Mouse (Mus musculus): ENCODE results near the gene Cd68. TPM values are rescaled to one million over a fixed set of nuclear protein-coding genes. Genes with fewer than 3 reads are reported as not detected.
A peak's percentile ranks its signal among the peaks of the same experiment; 100 is the strongest.
"Not testable (repeated sequence)": the region's sequence is repeated elsewhere in the genome, so short reads cannot be mapped to it uniquely, and the experiment has no call there.

The Cd68 gene
- polyA plus RNA-seq, 1 experiment, result 0.60 TPM

- no peaks in the 10 kb centered on the region for H3K9me3 ChIP-seq (ENCODE audit: control insufficient read depth, low read length)
- no peaks in the 10 kb centered on the region for H3K27me3 ChIP-seq (ENCODE audit: control insufficient read depth)
- peaks cover 94% of the 10 kb centered on the region for H3K36me3 ChIP-seq (ENCODE audit: control insufficient read depth)
- H3K4me3 ChIP-seq (replicated peaks), result no peak overlapping the region
- TF ChIP-seq TAL1 (IDR thresholded peaks at IDR 0.05; ENCODE audit: low read length), result no peak
- TF ChIP-seq GATA1 (IDR thresholded peaks at IDR 0.05; ENCODE audit: low read length), result no peak
- H3K4me1 ChIP-seq (ENCODE audit: control insufficient read depth), result peaks cover 42% of the 10 kb centered on the region
Observed at GRCm38 (mm10) chr11:69653399-69653798, 12.6 kb downstream of the Cd68 start.

DNA sequence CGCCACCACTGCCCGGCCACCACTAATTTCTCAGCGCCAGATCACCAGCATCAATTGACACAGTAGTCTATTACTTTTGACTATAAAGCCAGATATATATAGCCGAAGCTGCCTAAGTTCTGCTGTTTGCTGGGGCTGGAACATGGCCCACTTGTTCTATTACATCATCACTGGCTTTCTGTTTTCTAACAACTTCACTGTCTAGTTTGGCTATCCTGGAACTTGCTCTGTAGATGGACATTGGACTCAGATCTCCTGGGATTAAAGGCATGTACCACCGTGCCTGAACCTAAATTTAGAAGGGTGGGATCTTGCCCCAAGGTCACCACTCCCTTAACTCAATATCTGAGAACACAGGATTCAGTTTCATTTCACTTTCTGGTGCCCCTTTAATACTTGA is 20.1 kb downstream of the Cd68 start:
- H3K36me3 ChIP-seq (ENCODE audit: control insufficient read depth), result peaks cover 96% of the 10 kb centered on the region
- H3K27me3 ChIP-seq (ENCODE audit: control insufficient read depth), result no peaks in the 10 kb centered on the region
- H3K4me1 ChIP-seq (ENCODE audit: control insufficient read depth), result peaks cover 3% of the 10 kb centered on the region
- H3K4me3 ChIP-seq (replicated peaks), result no peak overlapping the region
- no peak for TF ChIP-seq GATA1 (IDR thresholded peaks at IDR 0.05; ENCODE audit: low read length)
- TF ChIP-seq TAL1 (IDR thresholded peaks at IDR 0.05; ENCODE audit: low read length), result no peak
- no peaks in the 10 kb centered on the region for H3K9me3 ChIP-seq (ENCODE audit: control insufficient read depth, low read length)

- Histone ChIP-seq H3K36me3 (ENCODE audit: control insufficient read depth) (peaks cover 38% of the 10 kb centered on the region), H3K4me1 (ENCODE audit: control insufficient read depth) (peaks cover 50% of the 10 kb centered on the region), H3K27me3 (ENCODE audit: control insufficient read depth) (no peaks in the 10 kb centered on the region), H3K4me3 (replicated peaks) (no peak overlapping the region), H3K9me3 (ENCODE audit: control insufficient read depth, low read length) (no peaks in the 10 kb centered on the region)
- TF ChIP-seq GATA1 (IDR thresholded peaks at IDR 0.05; ENCODE audit: low read length) (no peak), TAL1 (IDR thresholded peaks at IDR 0.05; ENCODE audit: low read length) (no peak)
Observed at GRCm38 (mm10) chr11:69635471-69635870, 30.5 kb downstream of the Cd68 start.

- H3K4me1 ChIP-seq (ENCODE audit: control insufficient read depth), result peaks cover 56% of the 10 kb centered on the region
- no peaks in the 10 kb centered on the region for H3K27me3 ChIP-seq (ENCODE audit: control insufficient read depth)
- TF ChIP-seq GATA1 (IDR thresholded peaks at IDR 0.05; ENCODE audit: low read length) (no peak), TAL1 (IDR thresholded peaks at IDR 0.05; ENCODE audit: low read length) (no peak)
- H3K36me3 ChIP-seq (ENCODE audit: control insufficient read depth), result peaks cover 21% of the 10 kb centered on the region
- peak overlapping the region; percentile 95 for H3K4me3 ChIP-seq (replicated peaks)
- no peaks in the 10 kb centered on the region for H3K9me3 ChIP-seq (ENCODE audit: control insufficient read depth, low read length)
Observed at GRCm38 (mm10) chr11:69633128-69633866, 32.7 kb downstream of the Cd68 start.

GRCm38 (mm10) chr11:69632284-69633089 is 33.5 kb downstream of the Cd68 start, which contains the start of gene Fxr2:
TSS of gene Fxr2 (plus strand) at chr11:69632990.
- Histone ChIP-seq H3K27me3 (ENCODE audit: control insufficient read depth) (no peaks in the 10 kb centered on the region), H3K4me1 (ENCODE audit: control insufficient read depth) (peaks cover 57% of the 10 kb centered on the region), H3K36me3 (ENCODE audit: control insufficient read depth) (peaks cover 16% of the 10 kb centered on the region), H3K9me3 (ENCODE audit: control insufficient read depth, low read length) (no peaks in the 10 kb centered on the region), H3K4me3 (replicated peaks) (peak within 1 kb of the TSS; percentile 95)
- TF ChIP-seq TAL1 (IDR thresholded peaks at IDR 0.05; ENCODE audit: low read length), result no peak
- no peak for TF ChIP-seq GATA1 (IDR thresholded peaks at IDR 0.05; ENCODE audit: low read length)

GRCm38 (mm10) chr11:69629802-69630201 is 36.2 kb downstream of the Cd68 start:
- TF ChIP-seq TAL1 (IDR thresholded peaks at IDR 0.05; ENCODE audit: low read length), result no peak
- no peak for TF ChIP-seq GATA1 (IDR thresholded peaks at IDR 0.05; ENCODE audit: low read length)

DNA sequence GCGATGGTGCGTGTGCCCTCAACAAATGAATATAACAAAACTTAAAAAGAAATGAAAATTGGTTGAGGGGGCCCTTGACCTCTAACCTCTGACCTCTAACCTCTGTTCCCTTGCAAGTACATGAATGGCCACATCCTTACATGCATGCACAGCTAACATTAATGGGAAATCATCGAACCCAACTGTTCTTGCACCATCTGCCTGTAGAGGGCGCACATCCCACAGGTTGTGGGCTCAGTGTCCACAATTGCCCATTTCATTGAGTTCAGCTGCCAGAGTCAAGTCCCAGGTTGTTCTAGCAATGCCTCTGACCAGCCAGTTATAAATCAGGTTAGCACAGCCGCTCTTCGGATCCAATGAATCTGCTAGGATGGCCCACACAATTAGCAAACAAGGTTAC is 37.7 kb downstream of the Cd68 start:
- H3K9me3 ChIP-seq (ENCODE audit: control insufficient read depth, low read length), result no peaks in the 10 kb centered on the region
- peaks cover 20% of the 10 kb centered on the region for H3K4me1 ChIP-seq (ENCODE audit: control insufficient read depth)
- TF ChIP-seq TAL1 (IDR thresholded peaks at IDR 0.05; ENCODE audit: low read length) (no peak), GATA1 (IDR thresholded peaks at IDR 0.05; ENCODE audit: low read length) (no peak)
- H3K27me3 ChIP-seq (ENCODE audit: control insufficient read depth), result no peaks in the 10 kb centered on the region
- no peak overlapping the region for H3K4me3 ChIP-seq (replicated peaks)
- H3K36me3 ChIP-seq (ENCODE audit: control insufficient read depth), result no peaks in the 10 kb centered on the region

More at GRCm38 (mm10) chr11:69629802-69630201, 36.2 kb downstream of the Cd68 start:
- Histone ChIP-seq H3K27me3 (ENCODE audit: control insufficient read depth) (no peaks in the 10 kb centered on the region), H3K9me3 (ENCODE audit: control insufficient read depth, low read length) (no peaks in the 10 kb centered on the region), H3K36me3 (ENCODE audit: control insufficient read depth) (peaks cover 3% of the 10 kb centered on the region; the same call in 1 of the 2 replicates), H3K4me1 (ENCODE audit: control insufficient read depth) (peaks cover 35% of the 10 kb centered on the region), H3K4me3 (replicated peaks) (no peak overlapping the region)

GRCm38 (mm10) chr11:69624339-69624738 is 41.6 kb downstream of the Cd68 start:
- H3K27me3 ChIP-seq (ENCODE audit: control insufficient read depth); H3K36me3 ChIP-seq (ENCODE audit: control insufficient read depth): not testable (repeated sequence)

GRCm38 (mm10) chr11:69623006-69623405 is 42.9 kb downstream of the Cd68 start:
- TF ChIP-seq TAL1 (IDR thresholded peaks at IDR 0.05; ENCODE audit: low read length) (no peak), GATA1 (IDR thresholded peaks at IDR 0.05; ENCODE audit: low read length) (no peak)
- Histone ChIP-seq H3K9me3 (ENCODE audit: control insufficient read depth, low read length) (no peaks in the 10 kb centered on the region), H3K4me1 (ENCODE audit: control insufficient read depth) (peaks cover 33% of the 10 kb centered on the region), H3K4me3 (replicated peaks) (no peak overlapping the region), H3K36me3 (ENCODE audit: control insufficient read depth) (no peaks in the 10 kb centered on the region), H3K27me3 (ENCODE audit: control insufficient read depth) (no peaks in the 10 kb centered on the region)

More at GRCm38 (mm10) chr11:69624339-69624738, 41.6 kb downstream of the Cd68 start:
- not testable (repeated sequence) for H3K4me3 ChIP-seq (replicated peaks); H3K9me3 ChIP-seq (ENCODE audit: control insufficient read depth, low read length)
- H3K4me1 ChIP-seq (ENCODE audit: control insufficient read depth), result peaks cover 39% of the 10 kb centered on the region
